Mouse (Mus musculus): ENCODE data around the gene Tenm1.

GRCm38 (mm10) chrX:42545076-42545475 lies 883.9 kb downstream of the Tenm1 start:
- TF ChIP-seq ZNF384 (IDR thresholded peaks at IDR 0.05; ENCODE audit: low read depth, low read length) (no peak), BHLHE40 (IDR thresholded peaks at IDR 0.05; ENCODE audit: borderline replicate concordance, low read depth, low read length) (no peak), CTCF (IDR thresholded peaks at IDR 0.05 in 2 of 3, conservative IDR thresholded peaks at IDR 0.05 in 1 of 3; ENCODE audit: control insufficient read depth in 1 of 3, insufficient read depth in 1 of 3, low read depth in 2 of 3, low read length in 3 of 3, poor library complexity in 1 of 3, severe bottlenecking in 1 of 3) (no peak), GATA1 (IDR thresholded peaks at IDR 0.05; ENCODE audit: low read depth, low read length) (no peak)
